Mouse (Mus musculus): ENCODE measurements at regions not wholly inside any gene's neighbourhood (a gene's known extent, or its start where the extent isn't known, plus 50 kb on each side); places are given as distances from the start of the nearest gene placed in this dataset.

GRCm38 (mm10) chrX:142481203-142481815 lies 91.0 kb upstream of the Acsl4 start:
- TF ChIP-seq CTCF (IDR thresholded peaks at IDR 0.05; ENCODE audit: control insufficient read depth, insufficient read depth, insufficient read length) (no peak), USF1 (IDR thresholded peaks at IDR 0.05; ENCODE audit: low read depth) (no peak), MAX (IDR thresholded peaks at IDR 0.05) (no peak), MYOD1 (IDR thresholded peaks at IDR 0.05; ENCODE audit: control insufficient read depth, insufficient read length, low read depth) (no peak)
